Mouse (Mus musculus): Measurements from ENCODE around the gene Ets1.

The Ets1 gene

DNA sequence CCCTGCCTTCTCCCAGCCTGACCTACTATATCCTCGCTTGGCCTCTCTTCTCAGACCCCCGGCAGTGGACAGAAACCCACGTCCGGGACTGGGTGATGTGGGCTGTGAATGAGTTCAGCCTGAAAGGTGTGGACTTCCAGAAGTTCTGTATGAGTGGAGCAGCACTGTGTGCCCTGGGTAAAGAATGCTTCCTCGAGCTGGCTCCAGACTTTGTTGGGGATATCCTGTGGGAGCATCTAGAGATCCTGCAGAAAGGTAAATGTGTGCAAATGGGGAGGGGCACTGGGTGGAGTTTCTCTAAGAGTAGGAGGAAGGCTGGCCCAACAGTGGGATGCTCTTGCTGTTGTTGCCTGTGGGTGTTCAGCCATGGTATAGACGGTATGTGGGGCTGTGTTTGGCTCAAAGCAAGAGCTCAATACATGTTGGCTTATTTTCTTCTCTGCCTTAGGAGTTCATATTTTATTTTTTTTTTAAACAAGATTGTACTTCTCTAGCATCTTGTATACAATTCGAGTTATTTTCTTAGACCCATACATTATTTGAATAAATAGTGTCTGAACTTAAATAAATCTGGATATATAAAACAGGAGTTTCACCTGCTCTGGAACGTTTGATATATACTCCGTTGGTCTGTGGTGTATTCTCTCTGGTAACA is 94.1 kb downstream of the Ets1 start:
- in situ Hi-C loops (cut with MseI, MboI): no loop called here

DNA sequence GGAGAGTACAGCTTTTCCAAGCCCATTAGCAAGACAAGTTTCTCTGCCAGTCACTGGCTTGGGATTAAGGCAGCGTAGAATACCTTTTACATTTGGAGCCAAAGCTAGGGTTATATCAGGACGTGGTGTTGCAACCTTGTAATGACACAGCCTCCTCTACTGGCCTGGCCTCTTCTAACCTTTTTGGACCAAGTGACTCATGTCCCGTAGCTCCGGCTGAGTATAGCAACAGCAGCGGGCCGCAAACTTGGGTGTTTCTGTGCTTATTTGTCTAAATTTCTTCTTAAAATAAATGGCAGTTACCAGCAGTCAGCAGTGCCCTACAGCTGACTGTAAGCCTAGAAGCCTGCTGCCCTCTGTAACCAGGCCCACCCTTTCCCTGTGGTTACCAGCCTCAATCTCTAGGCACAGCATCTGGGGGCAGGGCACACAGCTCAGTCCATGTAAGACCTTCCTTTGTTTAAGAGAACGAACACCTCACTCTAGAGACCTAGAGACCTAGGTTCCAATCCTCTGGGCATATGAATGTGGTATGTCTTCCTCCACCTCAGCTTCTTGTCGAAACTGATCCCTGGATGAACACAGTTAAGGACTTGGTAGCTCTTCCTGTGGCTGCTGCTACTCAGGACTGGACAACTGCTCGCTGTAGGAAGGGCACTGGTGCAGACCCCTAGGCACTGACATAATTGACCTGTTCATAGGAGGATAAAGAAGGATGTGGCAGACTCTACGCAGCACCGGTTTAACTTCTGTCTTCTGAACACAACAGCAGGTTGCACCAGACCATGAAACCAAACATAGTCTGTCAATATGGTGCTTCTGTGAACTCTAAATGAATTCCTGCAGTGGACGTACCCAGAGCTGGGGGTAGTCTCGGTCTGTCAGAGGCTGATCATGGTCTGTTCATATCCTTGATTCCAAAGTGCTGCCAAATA is 94.9 kb downstream of the Ets1 start:
- in situ Hi-C loops (cut with MseI, MboI): no loop called here

DNA sequence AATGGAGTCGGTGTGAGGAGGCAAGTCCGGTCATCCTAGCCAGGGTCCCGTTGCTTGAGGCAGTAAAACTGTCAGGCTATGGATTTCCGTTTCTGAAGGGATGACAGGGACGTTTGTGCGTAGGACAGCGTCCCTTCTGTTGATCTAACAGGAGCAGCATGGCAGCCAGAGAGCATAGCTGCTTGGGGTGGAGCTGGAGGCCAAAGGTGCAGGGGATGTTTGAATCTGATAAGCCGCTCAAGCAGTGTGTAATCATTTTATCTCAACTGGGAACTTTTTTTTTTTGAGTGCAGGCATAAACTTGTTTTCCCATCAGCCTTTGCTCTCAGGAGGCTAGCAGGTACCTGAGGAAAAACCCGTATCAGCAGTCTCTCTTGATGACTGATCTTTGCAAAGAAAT is 95.8 kb downstream of the Ets1 start:
- in situ Hi-C loops (cut with MseI, MboI): no loop called here

DNA sequence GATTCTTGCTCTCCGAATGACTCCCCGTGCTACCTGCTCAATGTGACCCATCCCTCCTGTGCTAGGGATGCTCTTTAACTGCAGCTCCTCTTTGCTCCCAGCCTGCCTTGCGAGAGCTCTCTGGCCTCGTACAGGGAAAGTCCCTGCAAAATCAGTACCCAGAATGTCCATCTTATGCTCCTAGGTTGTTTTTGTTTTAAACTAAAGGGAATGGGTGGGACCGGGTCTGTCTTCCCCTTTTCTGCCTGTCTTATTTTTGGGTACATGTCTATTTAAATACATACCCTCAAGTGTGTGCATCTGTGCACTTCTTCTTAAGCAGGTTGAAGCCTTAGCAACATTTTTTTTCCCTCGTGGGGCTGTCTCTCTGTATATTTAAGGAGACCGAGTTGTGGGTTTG is 99.0 kb downstream of the Ets1 start:
- in situ Hi-C loops (cut with MseI, MboI): no loop called here

DNA sequence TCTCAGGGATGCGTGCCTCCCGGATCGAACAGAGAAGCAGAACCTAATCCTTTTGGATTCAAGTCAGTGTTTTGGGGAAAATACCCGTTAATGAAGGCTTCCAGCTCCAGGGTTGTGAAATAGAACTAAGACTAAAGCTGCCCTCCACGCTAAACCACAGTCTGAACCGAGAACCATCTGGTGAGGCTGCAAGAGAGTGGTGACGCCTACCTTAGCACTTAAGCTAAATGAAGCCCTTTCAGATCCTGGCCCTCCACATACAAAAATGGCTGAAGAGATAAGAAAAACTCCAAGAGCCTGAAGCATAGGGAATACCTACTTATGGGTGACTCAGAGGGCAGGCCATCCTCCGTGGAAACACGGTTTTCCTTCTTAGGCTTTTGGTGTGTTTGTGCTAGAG is 100.0 kb downstream of the Ets1 start:
- in situ Hi-C loops (cut with MseI, MboI): no loop called here

DNA sequence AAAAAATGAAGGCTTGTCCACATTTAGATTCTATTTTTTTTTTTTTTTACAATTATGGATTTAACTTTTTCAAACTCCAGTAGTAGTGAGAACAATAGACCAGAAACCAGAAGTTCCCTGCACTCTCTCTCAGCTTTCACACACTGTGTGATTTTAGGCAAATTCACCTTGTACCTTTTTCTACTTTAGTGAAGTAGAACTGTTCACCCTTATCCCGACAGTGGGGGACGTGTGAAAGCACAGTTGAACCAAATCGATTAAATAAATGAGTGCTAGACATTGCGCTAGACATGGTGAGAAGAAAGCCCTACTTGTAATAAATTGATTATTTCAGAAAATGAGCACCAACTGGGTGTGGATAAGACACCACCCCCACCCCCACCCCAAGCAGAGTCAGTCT is 104.0 kb downstream of the Ets1 start:
- in situ Hi-C loops (cut with MseI, MboI): no loop called here

DNA sequence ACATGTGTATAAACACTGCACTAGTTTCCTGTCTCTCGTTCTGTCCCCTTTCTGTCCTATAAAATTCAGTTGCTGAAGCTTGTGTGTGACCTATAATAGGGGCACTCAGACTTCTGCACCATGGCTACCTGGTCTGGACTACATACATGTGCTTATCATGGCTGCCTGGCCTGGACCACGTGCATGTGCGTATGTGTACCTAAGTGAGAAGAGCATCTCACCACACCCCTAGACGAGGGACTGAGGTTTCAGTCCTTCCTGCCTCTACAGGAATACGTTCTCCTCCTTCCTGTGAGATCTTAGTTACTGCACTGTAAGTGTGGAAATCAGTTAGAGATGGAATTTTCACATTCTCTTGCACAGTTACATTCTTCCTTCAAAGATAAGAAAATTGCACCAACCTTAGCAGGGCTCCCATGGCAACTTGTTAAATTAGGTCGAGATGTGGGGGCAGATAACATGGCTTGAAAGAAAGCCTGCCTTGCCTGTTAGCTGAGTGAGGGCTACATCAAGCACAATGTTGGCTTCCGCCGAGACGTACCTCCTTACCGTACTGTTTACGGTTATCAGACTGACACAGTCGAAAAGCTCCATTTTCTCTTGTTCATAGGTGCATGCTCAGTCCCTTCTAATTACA is 104.8 kb downstream of the Ets1 start:
- in situ Hi-C loops (cut with MseI, MboI): no loop called here

DNA sequence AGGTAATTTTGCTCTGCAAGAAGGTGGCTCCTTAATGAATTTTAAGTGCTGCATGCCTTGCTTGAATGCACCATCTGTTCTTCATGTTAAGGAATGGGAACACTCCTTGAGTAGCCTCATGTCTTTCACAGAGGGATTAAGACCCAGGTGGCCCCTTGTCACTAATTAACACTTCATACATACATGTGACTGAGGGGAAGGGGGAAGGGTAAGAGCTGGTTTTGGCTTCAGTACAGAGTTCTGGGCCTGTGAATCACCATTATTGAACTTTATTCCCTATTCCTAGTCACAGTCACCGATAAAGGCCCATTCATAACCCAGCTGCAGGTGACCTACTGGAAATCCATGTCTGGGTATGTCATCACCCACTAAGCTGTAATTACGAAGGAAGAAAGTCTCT is 105.7 kb downstream of the Ets1 start:
- in situ Hi-C loops (cut with MseI, MboI): no loop called here

DNA sequence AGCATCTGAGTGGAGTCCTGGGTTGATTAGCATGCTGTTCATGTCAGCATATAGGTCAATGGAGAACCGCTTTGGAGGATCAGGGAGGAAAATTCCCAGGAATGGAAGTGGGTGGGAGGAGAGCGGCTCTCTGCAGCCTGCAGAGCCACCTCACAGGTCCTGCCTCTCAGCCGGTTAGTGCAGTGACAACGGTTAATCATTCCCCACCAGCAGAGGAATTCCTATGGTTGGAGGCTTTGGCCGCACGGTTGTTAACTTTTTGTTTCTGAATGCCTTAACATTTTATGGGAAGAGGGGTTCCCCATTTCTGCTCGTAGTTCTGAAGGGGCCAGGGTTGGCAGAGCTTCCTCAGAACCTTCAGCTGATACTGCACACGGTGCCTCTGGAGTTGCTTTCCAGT is 107.1 kb downstream of the Ets1 start:
- in situ Hi-C loops (cut with MseI, MboI): no loop called here

DNA sequence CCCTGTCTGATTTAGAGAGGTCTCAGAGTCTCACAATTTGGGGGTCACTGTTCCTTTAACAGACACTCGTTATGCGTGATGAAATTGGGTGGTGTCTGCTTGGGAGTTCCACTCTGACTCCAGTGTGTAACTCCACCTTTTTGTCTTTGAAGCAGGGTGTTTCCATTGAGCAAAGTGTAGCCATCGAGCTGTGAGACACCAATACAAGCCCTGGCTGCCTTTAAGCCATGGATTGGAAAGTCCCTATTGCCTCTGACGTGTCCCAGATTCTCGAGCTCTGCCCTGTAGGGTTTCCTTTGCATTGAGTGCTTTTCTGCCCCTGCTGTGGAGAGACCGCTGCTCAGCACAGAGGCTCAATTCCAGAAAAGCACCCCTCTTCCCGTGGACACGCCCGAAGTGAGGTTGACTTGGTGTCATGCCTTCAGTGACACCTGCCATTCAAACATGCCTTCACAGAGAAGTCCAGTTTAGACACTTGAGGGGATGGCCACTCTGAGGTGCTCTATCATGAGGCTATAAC is 107.7 kb downstream of the Ets1 start:
- in situ Hi-C loops (cut with MseI, MboI): no loop called here

DNA sequence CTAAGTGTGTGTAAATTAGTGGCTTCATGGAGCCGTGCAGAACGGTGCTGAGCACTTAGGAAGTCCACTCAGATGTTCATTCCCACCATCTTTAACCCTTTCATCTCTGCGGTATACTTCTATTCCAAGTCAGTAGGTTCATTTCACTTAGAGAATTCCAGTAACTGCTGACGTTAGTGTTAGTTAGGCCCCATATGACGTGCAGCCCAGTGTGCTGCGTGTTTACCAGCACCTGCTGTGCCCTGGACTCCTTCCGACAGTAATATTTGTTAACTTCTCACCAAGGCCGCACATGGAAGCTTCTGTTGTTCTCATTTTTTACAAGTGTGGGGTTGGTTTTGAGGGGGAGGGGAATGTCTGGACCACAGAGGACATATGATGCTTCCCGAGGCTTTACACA is 108.3 kb downstream of the Ets1 start:
- in situ Hi-C loops (cut with MseI, MboI): no loop called here

DNA sequence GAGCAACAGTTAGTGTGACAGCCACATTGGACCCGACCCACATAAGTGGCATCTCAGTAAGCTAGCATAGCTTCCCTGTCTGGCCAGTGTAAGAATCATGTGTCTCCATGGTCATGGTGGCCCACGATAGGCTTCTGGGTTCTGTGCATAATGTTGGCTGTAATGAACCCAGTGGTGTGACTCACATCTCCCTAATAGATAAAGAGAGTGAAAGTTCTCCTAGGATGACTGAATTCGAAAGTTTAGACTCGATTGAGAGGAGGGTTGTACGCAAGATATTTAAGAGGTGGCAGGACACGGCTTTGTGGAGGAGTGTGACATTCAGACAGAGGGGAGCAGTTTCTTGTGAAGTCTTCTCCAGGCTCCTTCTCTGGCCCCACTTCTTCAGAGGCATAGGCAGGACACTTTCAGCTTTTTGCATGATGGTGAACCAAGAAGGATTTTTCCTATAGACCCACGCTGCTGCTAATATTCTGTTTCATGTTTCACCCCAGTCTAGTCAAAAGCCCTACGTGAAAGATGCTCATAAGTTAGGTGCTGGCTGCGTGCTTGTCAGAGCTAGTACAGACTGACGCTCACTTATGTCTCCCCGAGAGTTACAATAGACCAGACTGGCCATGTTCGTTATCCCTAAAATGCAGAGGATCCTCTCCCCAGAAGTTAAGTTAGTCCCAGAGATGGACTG is 109.2 kb downstream of the Ets1 start:
- in situ Hi-C loops (cut with MseI, MboI): no loop called here

DNA sequence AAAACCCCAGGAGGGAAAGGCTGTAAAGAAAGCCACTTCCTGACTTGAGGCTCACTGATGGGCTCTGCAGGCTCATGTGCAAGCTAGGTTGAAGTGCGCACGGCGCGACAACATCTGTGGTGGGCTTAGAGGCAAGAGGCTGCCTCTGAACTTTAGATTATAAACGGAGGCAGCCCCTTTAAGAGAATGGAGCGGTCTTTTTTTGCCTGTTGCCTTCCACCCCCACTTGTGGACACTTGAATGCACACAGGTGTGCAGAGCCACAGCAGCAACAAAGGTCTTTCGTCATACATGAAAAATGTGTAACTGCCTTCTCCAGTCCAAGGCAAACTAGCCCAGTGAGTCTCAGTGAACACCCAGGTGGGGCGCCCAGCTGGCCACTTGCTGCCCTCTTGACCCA is 110.0 kb downstream of the Ets1 start:
- in situ Hi-C loops (cut with MseI, MboI): no loop called here

DNA sequence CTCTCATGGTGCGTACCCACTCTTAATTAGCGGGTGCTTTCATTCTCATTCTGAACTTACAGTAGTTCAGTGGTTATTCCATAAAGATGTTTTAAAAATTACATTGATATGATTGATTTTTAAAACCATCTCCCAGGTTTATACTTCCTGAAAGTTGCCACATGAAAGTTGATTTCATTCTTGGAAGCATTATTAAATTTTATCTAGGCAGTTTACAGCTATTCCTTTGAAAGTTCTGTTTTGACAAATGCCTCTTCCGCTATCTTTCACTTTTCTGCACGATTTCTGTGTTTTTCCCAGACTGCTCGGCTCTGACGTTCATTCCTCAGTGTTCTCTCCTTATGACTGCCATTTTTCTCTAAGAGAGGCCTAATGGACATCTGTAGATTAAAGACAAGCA is 110.6 kb downstream of the Ets1 start:
- in situ Hi-C loops (cut with MseI, MboI): no loop called here

DNA sequence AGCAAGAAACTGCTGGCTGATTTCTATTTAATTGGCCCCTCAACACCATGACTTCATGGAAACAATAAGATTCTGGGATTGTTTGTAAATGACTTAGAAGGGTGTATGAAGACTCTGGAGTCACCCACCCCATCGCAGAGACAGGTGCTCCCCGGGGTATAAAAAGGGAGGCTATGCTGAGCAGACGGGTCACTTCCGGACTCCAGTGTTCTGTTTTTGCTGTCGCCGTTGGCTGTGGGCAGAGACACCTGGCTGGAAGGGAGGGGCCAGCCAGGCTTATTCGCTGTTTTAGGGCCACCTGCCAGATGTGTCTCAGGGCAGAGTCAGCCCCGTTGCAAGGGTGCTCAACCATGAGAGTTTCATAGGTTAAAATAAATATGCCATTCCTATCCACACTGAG is 111.6 kb downstream of the Ets1 start:
- in situ Hi-C loops (cut with MseI, MboI): no loop called here

DNA sequence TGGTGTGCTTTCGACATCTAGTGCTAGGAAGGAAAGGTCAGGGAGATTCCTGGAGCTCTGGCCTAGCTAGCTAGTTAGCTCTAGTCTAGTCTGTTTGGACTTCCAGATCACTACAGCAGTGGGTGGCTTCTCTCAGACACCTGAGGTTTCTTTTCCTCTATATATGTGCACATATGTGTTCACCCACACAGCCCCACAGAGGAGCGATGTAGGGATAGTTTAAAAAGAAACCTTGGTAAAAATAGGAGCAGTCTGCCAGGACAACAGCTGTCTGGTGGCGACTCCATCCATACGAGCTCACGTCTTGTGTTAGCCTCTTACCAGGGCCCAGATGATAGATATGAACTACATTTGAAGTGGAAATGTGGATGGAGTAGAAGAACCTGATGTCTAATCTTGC is 112.5 kb downstream of the Ets1 start:
- in situ Hi-C loops (cut with MseI, MboI): no loop called here

DNA sequence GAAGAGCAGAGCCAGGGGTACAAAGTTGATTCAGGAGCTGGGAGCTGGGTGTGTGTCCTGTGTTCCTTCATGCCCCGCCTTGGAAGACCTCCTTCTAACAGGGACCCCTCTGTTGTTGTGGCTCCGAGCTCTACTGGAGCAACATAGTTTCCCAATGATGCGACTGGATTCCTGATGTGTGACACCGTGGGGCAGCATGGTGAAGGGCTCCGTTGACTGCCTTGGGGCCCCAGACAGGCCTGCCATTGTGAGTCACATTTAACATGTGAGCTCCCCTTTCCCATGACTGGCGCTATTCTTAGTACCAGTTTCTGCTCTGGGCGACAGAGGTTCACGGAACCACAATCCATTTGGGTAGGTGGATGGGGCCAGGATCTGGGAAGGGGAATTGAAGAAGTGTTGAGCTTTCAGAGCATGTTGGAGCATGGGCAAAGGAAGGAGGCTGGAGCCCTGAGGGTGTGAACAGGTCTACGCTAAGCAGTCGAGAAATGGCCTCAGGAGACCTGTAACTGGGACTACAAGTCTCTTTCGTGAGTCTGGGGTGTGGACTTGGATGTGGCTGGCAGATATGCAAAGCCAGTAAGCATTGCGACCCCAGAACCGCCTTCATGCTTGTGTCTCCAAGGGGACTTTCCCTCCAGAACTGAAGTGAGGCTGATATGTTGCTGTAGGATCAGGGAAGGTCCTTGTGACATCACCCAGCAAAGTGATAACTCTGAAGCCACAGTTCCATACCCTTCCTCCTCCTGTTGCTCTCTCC is 113.9 kb downstream of the Ets1 start:
- in situ Hi-C loops (cut with MseI, MboI): no loop called here

DNA sequence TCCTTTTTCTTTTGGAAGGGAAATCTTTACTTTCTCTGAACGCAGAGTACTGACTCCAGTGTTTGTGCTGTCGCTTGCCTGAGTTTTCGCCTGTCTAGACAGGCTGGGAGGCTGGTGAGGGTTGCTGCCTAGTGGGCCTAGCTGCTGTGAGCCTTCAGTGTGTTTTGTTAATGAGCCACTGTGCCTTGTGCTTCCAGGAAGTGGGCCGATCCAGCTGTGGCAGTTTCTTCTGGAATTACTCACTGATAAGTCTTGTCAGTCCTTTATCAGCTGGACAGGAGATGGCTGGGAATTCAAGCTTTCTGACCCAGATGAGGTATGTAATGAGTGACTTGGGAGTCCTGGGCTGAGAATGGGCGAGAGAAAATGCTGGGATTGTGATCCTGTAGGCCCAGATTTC is 116.6 kb downstream of the Ets1 start:
- in situ Hi-C loops (cut with MseI, MboI): no loop called here

DNA sequence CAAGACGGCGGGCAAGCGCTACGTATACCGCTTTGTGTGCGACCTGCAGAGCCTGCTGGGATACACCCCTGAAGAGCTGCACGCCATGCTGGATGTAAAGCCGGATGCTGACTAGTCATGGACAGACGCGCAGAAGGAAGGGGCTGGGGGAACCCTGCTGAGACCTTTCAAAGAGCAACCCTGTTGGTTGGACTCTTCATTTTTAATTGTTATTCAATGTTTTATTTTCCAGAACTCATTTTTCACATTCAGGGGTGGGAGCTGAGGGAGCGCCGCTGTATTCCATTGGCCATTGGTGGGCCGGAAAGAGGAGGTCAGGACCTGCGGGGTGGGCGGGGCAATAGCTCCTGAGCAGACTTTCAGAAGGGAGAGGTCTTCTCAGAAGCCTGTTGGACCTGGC is 118.3 kb downstream of the Ets1 start:
- in situ Hi-C loops (cut with MseI, MboI): no loop called here

DNA sequence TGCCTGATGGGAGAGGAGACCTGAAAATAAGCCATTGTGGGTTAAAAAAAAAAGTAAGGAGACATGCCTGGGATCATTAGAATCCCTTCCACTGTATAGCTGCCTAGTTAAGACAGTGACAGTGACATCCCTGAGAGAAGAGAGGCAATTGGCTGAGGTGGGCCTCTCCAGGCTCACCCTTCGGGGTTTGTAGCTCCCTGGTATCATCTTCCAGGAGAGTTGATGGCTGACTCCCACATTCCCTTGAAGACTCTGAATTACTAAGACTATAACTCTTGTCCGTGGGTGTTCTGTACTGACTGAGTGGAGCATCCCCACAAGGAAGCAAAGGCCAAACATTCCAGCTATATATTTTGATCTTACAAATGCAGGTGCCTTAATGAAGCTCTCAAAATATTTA is 120.0 kb downstream of the Ets1 start:
- in situ Hi-C loops (cut with MseI, MboI): no loop called here

DNA sequence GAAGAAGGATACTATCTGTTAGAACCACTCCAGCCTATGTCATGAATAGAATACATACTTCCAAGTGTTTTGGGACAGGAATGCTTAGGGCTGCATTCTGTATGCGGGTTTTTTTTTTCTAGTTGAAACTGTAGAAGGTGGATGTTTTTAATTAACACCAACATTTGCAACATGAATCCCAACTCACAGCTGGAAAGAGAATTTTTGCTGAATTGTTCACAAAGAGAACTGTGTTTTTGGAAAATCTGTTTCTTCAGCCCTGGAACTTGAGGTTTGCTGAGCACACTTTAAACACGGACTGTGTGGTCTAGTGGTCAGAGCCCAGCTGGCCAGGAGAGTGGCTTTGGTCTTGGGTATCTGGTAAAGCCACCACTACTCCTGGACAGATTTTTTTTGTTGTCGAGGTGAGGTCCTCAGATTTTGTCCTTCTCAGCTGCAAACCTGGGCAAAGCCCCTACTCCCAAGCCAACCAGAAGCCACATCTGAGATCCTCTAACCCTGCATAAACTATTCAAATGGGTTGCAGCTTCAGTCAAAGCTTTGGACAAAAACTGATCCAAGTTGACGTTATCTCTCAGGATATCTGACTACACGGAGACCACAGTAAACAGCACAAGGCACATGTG is 122.4 kb downstream of the Ets1 start:
- in situ Hi-C loops (cut with MseI, MboI): no loop called here

Measured in mouse trophoblast stem cell (cell line).